Mouse (Mus musculus) common myeloid progenitor, adult 5-6 weeks (primary cell): ENCODE measurements at regions not wholly inside any gene's neighbourhood (a gene's known extent, or its start where the extent isn't known, plus 50 kb on each side); places are given as distances from the start of the nearest gene placed in this dataset.

Source experiments
- ATAC-seq: replicated peaks from 2 replicates; pipeline ENCODE4 v1.8.0; 2016; ENCODE audit warnings: low read depth, mild to moderate bottlenecking, moderate TSS enrichment, inconsistent platforms; ENCODE audit not compliant: poor library complexity, severe bottlenecking

GRCm38 (mm10) chr3:153776738-153777137 is 51.8 kb upstream of the St6galnac3 start:
- ATAC-seq = no peak

- no peak for ATAC-seq
These were observed 53.4 kb upstream of the St6galnac3 start for GRCm38 (mm10) chr3:153778386-153778785.

GRCm38 (mm10) chr3:153782467-153782866 is 57.5 kb upstream of the St6galnac3 start:
- ATAC-seq = no peak

- ATAC-seq = no peak
These were observed 58.3 kb upstream of the St6galnac3 start for GRCm38 (mm10) chr3:153783294-153783741.

DNA sequence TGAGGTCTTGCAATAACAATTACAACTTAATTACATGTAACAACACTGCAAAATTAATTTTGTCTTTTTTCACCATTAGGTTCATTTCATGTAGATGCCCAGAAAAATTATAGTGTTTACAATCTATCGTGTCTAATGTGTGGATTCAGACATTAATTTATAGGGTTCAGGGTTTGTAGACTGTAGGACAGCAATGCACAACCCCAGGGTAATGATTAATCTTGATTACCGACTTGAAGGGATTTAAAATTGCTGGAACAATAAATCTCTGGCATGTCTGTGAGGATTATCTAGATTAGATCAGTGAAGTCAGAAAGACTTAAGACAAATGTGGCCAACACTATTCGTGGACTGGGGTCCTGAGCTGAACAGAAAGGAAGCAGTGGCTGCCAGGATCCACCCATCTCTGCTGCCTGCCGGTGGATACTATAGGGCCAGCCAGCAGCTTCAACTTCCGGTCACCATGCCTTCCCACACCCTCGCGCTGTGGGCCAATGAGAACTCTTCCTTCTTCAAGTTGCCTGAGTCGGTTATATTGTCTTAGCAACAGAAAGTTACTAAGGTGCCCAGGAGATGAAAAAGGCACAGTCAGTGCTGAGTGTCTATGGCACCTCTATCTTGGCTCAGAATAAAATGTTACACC is 59.1 kb upstream of the St6galnac3 start:
- peak; percentile 56; the same call in 1 of the 2 replicates for ATAC-seq

GRCm38 (mm10) chr3:153790455-153790856 is 53.6 kb upstream of the Asb17 start:
- ATAC-seq = peak; percentile 22

- ATAC-seq = peak; percentile 63
These were observed 53.0 kb upstream of the Asb17 start for GRCm38 (mm10) chr3:153790883-153791609.

- ATAC-seq = peak; percentile 61
These were observed 52.2 kb upstream of the Asb17 start for GRCm38 (mm10) chr3:153791610-153792363.

- no peak for ATAC-seq
These were observed 51.7 kb upstream of the Asb17 start for GRCm38 (mm10) chr3:153792364-153792703.
